Mouse (Mus musculus): Measurements from ENCODE around the gene Chst15. TPM values are rescaled to one million over a fixed set of nuclear protein-coding genes. Genes with fewer than 3 reads are reported as not detected.

Chst15 gene
- total RNA-seq, 2 experiments from 2014 or later, result 11.8 to 12.4 TPM

GRCm38 (mm10) chr7:132270364-132270763 is 46.7 kb downstream of the Chst15 start:
- DNase-seq, result no peak
- intact Hi-C loops (cut with DNase I), result no loop called here

GRCm38 (mm10) chr7:132269661-132270060 is 47.4 kb downstream of the Chst15 start:
- DNase-seq, result no peak
- intact Hi-C loops (cut with DNase I), result no loop called here

DNA sequence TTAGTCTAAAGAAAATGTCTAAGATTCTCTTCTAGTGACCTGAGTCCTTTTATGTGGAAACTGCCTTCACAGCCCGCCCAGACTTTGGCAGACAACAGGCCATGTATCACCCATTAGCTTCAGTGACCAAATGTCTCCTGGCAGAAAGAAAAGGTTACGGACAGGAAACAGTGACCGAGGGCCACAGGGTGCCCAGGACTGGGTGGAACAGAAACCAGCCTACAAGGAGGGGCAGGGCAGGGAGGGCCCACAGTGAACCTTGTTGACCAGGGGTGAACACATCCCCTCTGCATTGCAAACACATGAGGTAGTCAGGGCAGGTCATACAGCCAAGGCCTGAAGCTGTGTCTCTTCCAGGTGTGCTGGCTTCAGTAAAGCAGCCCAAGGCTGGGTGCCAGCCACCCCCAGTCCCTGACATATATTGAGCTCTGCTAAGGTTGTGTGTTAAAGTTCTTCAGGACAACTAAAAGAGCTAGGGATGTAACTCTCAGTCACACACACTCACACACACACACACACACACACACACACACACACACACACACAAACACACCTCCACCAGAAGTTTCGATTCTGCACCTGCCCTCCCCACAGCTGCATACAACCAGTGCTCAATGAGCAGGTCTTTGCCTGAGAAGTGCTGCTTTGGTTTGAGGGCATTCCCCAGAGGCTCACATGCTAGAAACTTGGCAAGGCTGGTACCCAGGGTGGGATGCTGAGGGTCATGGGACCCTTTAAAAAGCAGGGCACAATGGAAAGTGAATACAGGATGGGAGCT is 49.1 kb downstream of the Chst15 start:
- intact Hi-C loops (cut with DNase I), result no loop called here
- DNase-seq, result no peak

DNA sequence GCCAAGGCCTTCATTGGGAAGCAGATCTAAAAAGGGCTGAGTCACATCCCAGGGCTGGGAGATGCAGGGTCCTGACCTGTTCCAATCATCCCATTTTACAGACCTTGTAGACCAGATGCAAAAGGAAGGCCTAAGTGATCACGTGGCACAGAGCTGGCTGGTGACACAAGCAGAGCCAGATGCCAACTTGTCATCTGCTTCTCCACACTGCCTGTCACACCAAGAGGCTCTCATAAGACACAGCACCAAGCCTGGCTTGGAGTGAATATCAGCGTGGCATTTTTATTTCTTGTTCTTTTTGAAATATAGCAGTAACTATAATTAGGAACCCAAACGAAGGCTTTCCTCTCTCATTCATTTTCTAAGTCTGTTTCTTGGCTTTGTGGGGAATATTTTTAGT is 52.3 kb downstream of the Chst15 start:
- intact Hi-C loops (cut with DNase I), result no loop called here
- DNase-seq, result no peak

DNA sequence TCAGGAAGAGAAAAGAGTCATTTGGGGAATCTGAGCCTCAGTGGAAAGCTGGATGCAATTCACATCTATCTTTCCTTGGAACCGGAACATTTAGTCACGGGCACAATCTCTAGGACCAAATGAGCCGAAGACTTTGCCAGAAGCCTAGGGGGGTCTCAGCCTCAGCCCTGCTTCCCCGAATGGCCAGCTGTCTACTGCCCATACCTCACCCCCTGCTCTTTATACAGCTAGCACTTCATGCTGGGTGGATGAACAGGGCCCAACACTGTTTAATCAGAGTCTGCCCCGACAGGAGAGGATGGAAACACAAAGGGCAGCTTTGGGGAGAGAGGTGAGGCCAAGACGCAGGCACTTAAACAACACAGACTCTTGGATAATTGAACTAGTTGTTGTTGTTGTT is 53.8 kb downstream of the Chst15 start:
- no peak for DNase-seq
- intact Hi-C loops (cut with DNase I), result no loop called here

DNA sequence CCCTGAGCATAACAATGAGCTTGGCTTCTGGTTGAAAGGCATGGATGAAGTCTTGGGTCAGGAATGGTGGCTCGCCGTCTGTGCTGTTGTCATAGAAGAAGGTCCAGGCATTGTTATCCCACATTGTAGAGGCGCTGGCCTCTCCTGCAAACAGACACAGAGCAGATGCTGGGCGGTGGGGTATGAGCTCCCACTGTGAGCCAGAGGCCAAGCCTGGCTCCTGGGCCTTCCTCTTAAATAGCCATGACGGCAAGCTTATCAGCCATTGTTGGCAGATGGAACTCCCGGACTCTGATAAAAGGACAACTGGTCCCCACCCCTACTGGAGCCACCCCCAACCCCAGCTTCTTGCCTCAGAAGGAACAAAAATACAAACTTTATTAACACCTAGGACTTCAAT is 54.3 kb downstream of the Chst15 start:
- DNase-seq, result peak in 1 of 2 experiments; percentile 21
- intact Hi-C loops (cut with DNase I), result no loop called here

DNA sequence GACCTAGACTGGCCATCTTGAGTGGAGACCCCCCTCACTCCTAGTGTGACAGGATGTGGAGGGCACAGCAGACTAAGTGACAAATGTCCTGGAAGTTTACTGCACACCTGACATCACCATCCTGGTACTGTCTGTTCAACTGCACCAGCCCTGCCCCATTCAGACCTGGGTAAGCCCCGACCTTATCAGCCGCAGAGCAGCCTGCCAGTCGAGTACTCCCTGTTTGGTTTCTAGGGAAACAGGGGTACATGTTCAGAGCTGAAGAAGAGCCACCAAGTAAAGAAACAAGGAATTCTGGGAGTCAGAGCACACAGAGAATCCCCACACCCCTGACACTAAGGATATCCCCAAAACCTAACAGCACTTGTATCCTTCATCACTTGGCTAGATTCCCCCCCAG is 55.1 kb downstream of the Chst15 start:
- intact Hi-C loops (cut with DNase I), result no loop called here
- DNase-seq, result no peak

DNA sequence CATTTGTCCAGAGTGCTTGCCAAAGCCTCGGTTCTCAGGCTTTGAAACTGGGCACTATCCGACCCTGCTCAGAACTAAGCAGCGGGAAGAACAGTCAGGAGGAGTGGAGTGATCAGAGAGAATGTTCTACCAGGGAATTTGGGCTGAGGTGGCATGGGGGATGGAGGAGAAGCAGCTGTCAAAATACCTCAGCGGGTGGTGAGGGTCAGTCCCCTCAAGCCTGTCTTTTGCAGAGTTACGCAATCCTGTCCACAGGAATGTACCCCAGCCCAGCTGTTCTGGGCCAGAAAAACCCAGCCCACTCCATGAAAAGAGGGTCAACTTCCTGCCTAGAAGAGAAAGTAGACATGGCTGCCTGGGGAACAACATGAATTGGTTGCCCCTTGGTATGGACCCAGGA is 56.4 kb downstream of the Chst15 start:
- DNase-seq, result no peak
- intact Hi-C loops (cut with DNase I), result no loop called here

GRCm38 (mm10) chr7:132258817-132259216 is 58.2 kb downstream of the Chst15 start:
- peak in 1 of 2 experiments; percentile 44 for DNase-seq
- intact Hi-C loops (cut with DNase I), result no loop called here

DNA sequence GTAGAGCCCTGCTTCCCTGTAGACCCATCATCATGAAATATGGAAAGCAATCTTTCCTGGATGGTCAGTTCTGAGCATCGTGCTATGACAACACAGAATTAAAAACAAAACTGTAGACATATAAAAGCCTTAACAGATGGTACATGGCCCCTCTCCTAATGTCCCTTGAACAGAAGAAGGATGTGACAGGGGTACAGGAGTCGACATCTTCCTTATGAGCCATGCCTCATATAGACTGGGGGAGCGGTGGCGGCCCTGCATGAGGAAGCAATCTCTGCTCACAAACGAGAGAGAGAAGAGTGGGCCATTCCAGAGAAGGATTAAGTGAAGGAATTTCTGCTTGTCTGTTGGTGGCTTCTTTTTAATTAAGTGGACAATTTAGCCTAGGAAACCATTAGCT is 58.8 kb downstream of the Chst15 start:
- intact Hi-C loops (cut with DNase I), result no loop called here
- no peak for DNase-seq

GRCm38 (mm10) chr7:132253513-132253912 is 63.5 kb downstream of the Chst15 start:
- intact Hi-C loops (cut with DNase I), result loop anchor here (5.0 kb wide), 1 partner anchor 64 kb away; the partner anchor contains the start of gene Chst15

DNA sequence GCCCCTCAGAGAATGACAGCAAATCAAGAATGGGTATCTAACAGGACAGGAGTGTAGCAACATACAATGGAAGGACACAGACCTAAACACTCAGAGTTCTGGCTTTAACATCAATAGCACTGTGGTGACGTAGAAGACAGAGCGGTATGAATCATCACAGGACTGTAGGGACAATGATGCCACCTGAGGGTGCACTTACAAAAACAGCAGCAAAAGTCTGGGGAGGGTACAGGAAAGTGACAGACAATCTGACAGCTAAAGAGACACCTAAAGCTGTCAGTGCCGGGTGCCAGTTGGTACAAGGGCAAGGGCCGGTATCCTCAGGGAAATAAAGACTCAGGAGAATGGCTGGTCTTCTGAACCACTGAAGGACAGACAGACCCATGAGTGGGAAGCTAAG is 64.0 kb downstream of the Chst15 start:
- DNase-seq, result no peak
- intact Hi-C loops (cut with DNase I), result loop anchor here (5.0 kb wide), 1 partner anchor 64 kb away; the partner anchor contains the start of gene Chst15

More at GRCm38 (mm10) chr7:132253513-132253912, 63.5 kb downstream of the Chst15 start:
- DNase-seq, result no peak

DNA sequence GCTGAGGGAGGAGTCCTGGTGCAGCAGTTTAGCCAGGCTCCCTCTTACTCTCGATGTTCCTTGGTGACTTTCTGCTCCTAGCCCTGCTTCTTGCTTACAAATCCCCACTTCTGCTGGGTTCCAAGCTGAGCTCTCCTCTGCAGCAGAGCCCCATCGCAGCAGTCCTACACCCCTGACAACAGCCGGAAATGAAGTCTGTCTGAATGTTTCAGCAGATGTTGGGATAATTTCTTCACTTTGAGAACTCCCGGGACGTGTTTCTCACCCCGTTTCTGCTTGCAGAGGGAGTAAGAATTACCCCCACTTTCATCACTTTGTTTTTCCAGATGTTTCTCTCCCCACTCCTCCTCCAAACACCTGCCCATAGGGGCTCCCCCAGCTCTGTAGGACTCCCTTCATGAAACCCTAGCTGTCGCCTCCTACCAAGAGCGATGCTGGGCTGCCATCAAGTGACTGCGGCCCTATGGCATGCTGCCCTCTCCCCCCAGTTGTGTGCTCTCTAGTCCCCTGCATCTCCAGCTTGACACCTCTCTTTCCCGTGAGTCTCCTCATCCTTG is 67.4 kb downstream of the Chst15 start:
- DNase-seq, result no peak
- intact Hi-C loops (cut with DNase I), result loop anchor here (5.0 kb wide), 2 partner anchors 38 to 68 kb away; partner anchors contain the start of gene Chst15

DNA sequence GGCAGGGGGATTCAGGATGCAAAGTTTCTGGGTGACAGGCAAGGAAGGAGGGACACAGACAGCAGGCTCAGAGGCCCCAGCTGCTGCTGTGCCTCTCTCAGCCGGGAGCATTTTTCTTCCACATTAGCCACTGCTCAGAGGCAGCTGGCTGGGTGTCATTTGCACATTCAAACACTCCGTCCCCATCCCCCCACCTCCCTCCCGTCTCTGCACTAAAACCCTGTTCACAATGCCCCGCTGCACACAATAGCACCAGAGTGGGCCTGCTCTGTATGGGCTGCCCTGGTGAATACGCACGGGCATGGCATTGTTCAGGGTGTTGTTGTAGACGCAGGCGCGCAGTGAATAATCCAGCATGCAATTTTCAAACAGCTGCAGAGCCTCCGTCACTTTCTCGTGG is 69.5 kb downstream of the Chst15 start:
- intact Hi-C loops (cut with DNase I), result loop anchor here (5.0 kb wide), 1 partner anchor 40 kb away; no protein-coding TSS in a partner anchor

DNA sequence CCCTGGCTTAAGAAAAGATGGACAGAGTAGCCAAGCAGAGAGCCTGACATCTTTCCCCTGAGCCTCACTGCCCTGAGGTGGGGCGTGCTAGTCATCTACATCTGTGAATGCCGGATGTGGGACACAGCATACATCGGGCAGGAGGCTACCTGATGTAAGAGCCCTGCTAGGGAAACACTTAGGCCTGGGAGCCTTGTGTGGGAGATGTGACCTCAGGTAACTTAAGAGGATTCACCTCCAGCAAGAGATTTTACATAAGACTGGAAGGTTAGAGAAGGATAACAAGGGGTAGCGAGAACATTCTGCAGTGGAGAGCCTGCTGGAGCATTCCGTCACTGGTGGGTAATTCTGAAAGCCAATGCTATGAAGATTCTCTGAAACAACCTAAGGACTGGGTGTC is 69.9 kb downstream of the Chst15 start:
- intact Hi-C loops (cut with DNase I), result loop anchor here (5.0 kb wide), 1 partner anchor 40 kb away; no protein-coding TSS in a partner anchor
- DNase-seq, result no peak

More for the DNA sequence above, 69.5 kb downstream of the Chst15 start:
- DNase-seq, result no peak

GRCm38 (mm10) chr7:132245730-132246129 is 71.3 kb downstream of the Chst15 start:
- intact Hi-C loops (cut with DNase I), result loop anchor here (5.0 kb wide), 1 partner anchor 42 kb away; no protein-coding TSS in a partner anchor
- DNase-seq, result no peak

DNA sequence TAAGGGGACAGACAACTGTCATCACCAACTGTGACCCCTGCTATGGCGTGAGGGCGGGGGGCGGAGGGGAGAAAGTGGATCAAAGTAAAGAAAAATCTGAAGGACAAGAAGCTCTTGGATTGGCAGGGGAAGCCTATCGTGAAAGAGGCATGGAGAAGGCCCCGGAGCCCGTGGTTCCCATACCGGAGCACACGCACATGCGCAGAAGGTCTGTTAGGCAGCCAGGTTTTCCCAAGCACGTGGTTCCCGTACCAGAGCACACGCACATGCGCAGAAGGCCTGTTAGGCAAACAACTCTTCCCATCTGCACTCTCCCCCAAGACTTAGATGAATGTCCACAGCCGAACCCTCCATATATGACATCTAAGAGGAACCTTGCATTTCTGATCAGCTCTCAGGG is 72.4 kb downstream of the Chst15 start:
- no peak for DNase-seq
- intact Hi-C loops (cut with DNase I), result loop anchor here (5.0 kb wide), 1 partner anchor 43 kb away; no protein-coding TSS in a partner anchor

DNA sequence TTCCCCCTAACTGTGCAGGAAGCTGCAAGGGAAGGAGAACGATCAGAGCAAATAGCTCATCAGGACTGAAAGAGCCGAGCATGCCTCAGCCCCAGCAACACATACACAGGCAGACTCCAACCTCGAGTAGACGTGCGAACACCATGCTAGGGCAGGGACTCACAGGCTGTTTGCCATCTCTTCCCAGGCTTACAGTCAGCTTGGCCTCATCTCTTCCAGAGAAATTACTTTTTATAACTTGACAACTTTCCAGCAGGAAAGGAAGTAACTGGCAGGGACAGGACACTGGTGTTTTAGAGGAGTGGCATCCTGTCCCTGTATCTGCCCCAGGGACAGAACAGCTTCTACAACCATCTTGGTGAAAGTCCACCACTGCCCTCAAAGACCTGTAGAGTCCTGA is 73.8 kb downstream of the Chst15 start:
- intact Hi-C loops (cut with DNase I), result no loop called here
- no peak for DNase-seq

DNA sequence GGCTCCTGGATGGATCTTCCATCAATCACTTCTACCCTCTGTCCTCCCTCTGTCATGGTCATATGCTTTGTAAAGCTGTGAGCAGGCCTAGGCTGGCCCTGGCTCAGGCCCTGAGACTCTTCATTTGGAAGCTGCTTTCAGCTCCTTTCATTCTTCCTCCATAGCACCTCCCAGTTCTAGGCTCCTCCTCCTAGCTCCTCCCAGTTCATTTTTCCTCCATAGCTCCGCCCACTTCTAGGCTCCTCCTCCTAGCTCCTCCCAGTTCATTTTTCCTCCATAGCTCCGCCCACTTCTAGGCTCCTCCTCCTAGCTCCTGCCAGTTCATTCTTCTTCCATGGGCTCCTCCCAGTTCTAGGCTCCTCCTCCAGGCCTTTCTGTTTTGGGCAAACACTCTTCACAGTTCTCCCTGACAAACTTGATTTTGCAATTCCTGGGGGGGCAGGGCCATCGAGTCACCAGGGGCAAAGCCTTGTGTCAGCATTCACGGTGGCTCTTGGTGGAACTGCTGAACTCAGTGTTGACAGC is 74.3 kb downstream of the Chst15 start:
- intact Hi-C loops (cut with DNase I), result no loop called here
- DNase-seq, result no peak

GRCm38 (mm10) chr7:132238921-132239320 is 78.1 kb downstream of the Chst15 start:
- intact Hi-C loops (cut with DNase I), result no loop called here

GRCm38 (mm10) chr7:132237191-132237590 is 79.8 kb downstream of the Chst15 start:
- intact Hi-C loops (cut with DNase I), result no loop called here
- DNase-seq, result no peak

More at GRCm38 (mm10) chr7:132238921-132239320, 78.1 kb downstream of the Chst15 start:
- no peak for DNase-seq

Measured in heart, postnatal 14 days (tissue).